Mouse (Mus musculus): Measurements from ENCODE around the gene Alg14. TPM values are rescaled to one million over a fixed set of nuclear protein-coding genes. Genes with fewer than 3 reads are reported as not detected.
A peak's percentile ranks its signal among the peaks of the same experiment; 100 is the strongest.

The Alg14 gene
- polyA plus RNA-seq (2014; fragmentation: Nextera tagmentation; extraction: Ambion mirVana), result 39.2 and 43.9 TPM in 2 replicates

GRCm38 (mm10) chr3:121291560-121292258, at the start of gene Alg14:
Gene Alg14 (plus strand): TSS chr3:121291773.
- DNase-seq (peak; percentile 99), ATAC-seq (ENCODE audit: insufficient read depth) (peak; percentile 96)
- WGBS, result under 1% methylated on average over 42 of the region's 42 CpGs
- peak within 1 kb of the TSS; percentile 90 for H3K27ac ChIP-seq (ENCODE audit: low read depth)
- no peaks in the 10 kb centered on the region for H3K36me3 ChIP-seq (ENCODE audit: insufficient read depth)
- no peaks in the 10 kb centered on the region for H3K27me3 ChIP-seq (ENCODE audit: insufficient read depth, low read length)
- no peak for TF ChIP-seq CTCF (IDR thresholded peaks at IDR 0.05; ENCODE audit: low read depth)
- H3K4me2 ChIP-seq, result peak within 1 kb of the TSS; percentile 58
- peak within 1 kb of the TSS; percentile 48 for H3K4me3 ChIP-seq (ENCODE audit: low read depth, low read length)
- no peaks in the 10 kb centered on the region for H3K9me3 ChIP-seq (ENCODE audit: low read depth, low read length)
- 0 out of 2 replicates have a peak, but pooled peaks cover 3% of the 10 kb centered on the region for H3K4me1 ChIP-seq (ENCODE audit: insufficient read depth)
- H3K9ac ChIP-seq, result peak within 1 kb of the TSS; percentile 65

- H3K4me2 ChIP-seq, result no peak overlapping the region
- DNase-seq, result no peak
- H3K9me3 ChIP-seq (ENCODE audit: low read depth, low read length), result no peaks in the 10 kb centered on the region
- TF ChIP-seq CTCF (IDR thresholded peaks at IDR 0.05; ENCODE audit: low read depth), result no peak
- H3K36me3 ChIP-seq (ENCODE audit: insufficient read depth), result no peaks in the 10 kb centered on the region
- H3K4me3 ChIP-seq (ENCODE audit: low read depth, low read length), result no peak overlapping the region
- H3K9ac ChIP-seq, result no peak overlapping the region
- H3K4me1 ChIP-seq (ENCODE audit: insufficient read depth), result no peaks in the 10 kb centered on the region; the same call in 1 of the 2 replicates
- WGBS, result 48% methylated on average over 9 of the region's 9 CpGs
- no peak for ATAC-seq (ENCODE audit: insufficient read depth)
- H3K27ac ChIP-seq (ENCODE audit: low read depth), result no peak overlapping the region
- H3K27me3 ChIP-seq (ENCODE audit: insufficient read depth, low read length), result no peaks in the 10 kb centered on the region
Observed at GRCm38 (mm10) chr3:121242111-121242936, 49.2 kb upstream of the Alg14 start.

- DNase-seq (no peak), ATAC-seq (ENCODE audit: insufficient read depth) (no peak)
- no peaks in the 10 kb centered on the region for H3K9me3 ChIP-seq (ENCODE audit: low read depth, low read length)
- 78% methylated on average over 4 of the region's 4 CpGs for WGBS
- no peak overlapping the region for H3K4me2 ChIP-seq
- no peaks in the 10 kb centered on the region for H3K36me3 ChIP-seq (ENCODE audit: insufficient read depth)
- H3K27ac ChIP-seq (ENCODE audit: low read depth), result no peak overlapping the region
- H3K9ac ChIP-seq, result no peak overlapping the region
- H3K27me3 ChIP-seq (ENCODE audit: insufficient read depth, low read length), result no peaks in the 10 kb centered on the region
- H3K4me3 ChIP-seq (ENCODE audit: low read depth, low read length), result no peak overlapping the region
- H3K4me1 ChIP-seq (ENCODE audit: insufficient read depth), result no peaks in the 10 kb centered on the region; the same call in 1 of the 2 replicates
- no peak for TF ChIP-seq CTCF (IDR thresholded peaks at IDR 0.05; ENCODE audit: low read depth)
Observed at GRCm38 (mm10) chr3:121242941-121243340, 48.6 kb upstream of the Alg14 start.

GRCm38 (mm10) chr3:121250048-121250447, 41.5 kb upstream of the Alg14 start:
- no peaks in the 10 kb centered on the region for H3K27me3 ChIP-seq (ENCODE audit: insufficient read depth, low read length)
- no peaks in the 10 kb centered on the region for H3K9me3 ChIP-seq (ENCODE audit: low read depth, low read length)
- DNase-seq (peak; percentile 61), ATAC-seq (ENCODE audit: insufficient read depth) (peak; percentile 80; the same call in 1 of the 2 replicates)
- no peaks in the 10 kb centered on the region for H3K36me3 ChIP-seq (ENCODE audit: insufficient read depth)
- no peak for TF ChIP-seq CTCF (IDR thresholded peaks at IDR 0.05; ENCODE audit: low read depth)
- H3K9ac ChIP-seq, result no peak overlapping the region
- no peak overlapping the region for H3K4me2 ChIP-seq
- no peak overlapping the region for H3K27ac ChIP-seq (ENCODE audit: low read depth)
- no peak overlapping the region for H3K4me3 ChIP-seq (ENCODE audit: low read depth, low read length)
- H3K4me1 ChIP-seq (ENCODE audit: insufficient read depth), result 0 out of 2 replicates have a peak, but pooled peaks cover 5% of the 10 kb centered on the region
- WGBS, result 68% methylated on average over 9 of the region's 9 CpGs

DNA sequence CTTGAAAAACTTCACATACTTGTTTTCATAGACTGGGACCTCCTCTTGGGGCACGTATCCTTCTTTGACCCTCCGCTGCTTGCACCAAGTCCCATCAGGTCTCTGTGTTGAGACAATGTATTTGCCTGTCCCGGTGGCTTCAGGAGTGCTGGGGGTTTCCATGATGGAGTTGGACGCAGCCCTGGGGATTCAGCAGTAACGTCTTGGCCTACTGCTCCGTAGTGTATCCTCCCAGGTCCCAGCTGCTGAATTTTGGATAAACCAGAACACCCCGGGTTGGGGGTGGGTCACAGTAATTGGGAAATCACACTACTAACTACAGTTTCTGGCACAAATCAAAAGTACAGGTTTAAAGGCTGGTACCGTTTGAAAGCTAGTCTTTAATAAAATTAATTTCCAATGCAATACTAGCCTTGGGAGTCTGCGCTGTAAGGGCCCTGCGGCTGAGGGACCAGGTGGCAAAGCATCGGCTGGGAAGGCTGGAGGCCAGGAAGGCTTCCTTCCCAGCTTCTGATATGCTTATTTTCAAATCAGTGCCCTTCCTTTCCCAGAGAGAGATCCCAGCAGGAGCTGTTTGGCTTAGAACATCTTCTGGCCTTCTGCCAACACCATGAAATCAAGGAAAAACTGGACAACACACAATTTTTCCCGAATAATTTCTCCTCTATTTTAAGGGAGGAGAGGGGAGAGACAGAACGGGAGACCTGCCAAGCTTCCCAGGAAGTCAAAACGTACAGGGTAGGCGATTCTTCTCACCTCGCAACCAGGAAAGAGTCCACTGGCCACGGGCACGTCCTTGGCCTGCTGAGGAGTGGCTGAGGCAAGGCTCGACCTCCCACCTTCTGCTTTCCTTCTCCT, 40.8 kb upstream of the Alg14 start:
- Histone ChIP-seq H3K4me3 (ENCODE audit: low read depth, low read length) (no peak overlapping the region), H3K4me1 (ENCODE audit: insufficient read depth) (0 out of 2 replicates have a peak, but pooled peaks cover 5% of the 10 kb centered on the region), H3K9me3 (ENCODE audit: low read depth, low read length) (no peaks in the 10 kb centered on the region), H3K36me3 (ENCODE audit: insufficient read depth) (no peaks in the 10 kb centered on the region), H3K27me3 (ENCODE audit: insufficient read depth, low read length) (no peaks in the 10 kb centered on the region), H3K27ac (ENCODE audit: low read depth) (no peak overlapping the region), H3K9ac (no peak overlapping the region), H3K4me2 (no peak overlapping the region)
- DNase-seq (peak; percentile 79), ATAC-seq (ENCODE audit: insufficient read depth) (peak; percentile 48; the same call in 1 of the 2 replicates)
- TF ChIP-seq CTCF (IDR thresholded peaks at IDR 0.05; ENCODE audit: low read depth), result no peak
- WGBS, result 53% methylated on average over 19 of the region's 19 CpGs

DNA sequence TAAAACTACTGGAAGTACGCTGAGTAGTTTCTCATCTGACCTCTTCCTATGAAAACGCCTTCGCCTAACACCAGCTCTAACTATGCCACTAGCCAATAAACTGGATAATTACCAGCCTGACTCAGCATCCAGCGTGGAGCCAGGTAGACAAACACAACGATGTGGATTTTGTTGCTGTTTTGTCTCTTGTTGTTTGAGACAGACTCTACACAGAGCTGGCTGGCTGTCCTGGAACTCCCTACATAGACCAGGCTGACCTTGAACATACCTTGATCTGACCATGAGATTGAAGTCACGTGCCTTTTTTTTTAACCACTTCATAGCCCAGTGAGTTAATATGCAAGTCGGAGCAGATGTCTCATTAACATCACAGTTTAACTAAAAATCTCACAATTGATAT, 36.1 kb upstream of the Alg14 start:
- 85% methylated on average over 7 of the region's 7 CpGs for WGBS
- Histone ChIP-seq H3K4me3 (ENCODE audit: low read depth, low read length) (no peak overlapping the region), H3K4me2 (no peak overlapping the region), H3K27ac (ENCODE audit: low read depth) (no peak overlapping the region), H3K36me3 (ENCODE audit: insufficient read depth) (no peaks in the 10 kb centered on the region), H3K9ac (no peak overlapping the region), H3K27me3 (ENCODE audit: insufficient read depth, low read length) (peaks cover 15% of the 10 kb centered on the region), H3K9me3 (ENCODE audit: low read depth, low read length) (no peaks in the 10 kb centered on the region), H3K4me1 (ENCODE audit: insufficient read depth) (0 out of 2 replicates have a peak, but pooled peaks cover 5% of the 10 kb centered on the region)
- no peak for TF ChIP-seq CTCF (IDR thresholded peaks at IDR 0.05; ENCODE audit: low read depth)
- DNase-seq (no peak), ATAC-seq (ENCODE audit: insufficient read depth) (no peak)
